Mouse (Mus musculus) heart, embryonic 11.5 days (tissue): ENCODE measurements around the gene Znrf3. TPM values are rescaled to one million over a fixed set of nuclear protein-coding genes. Genes with fewer than 3 reads are reported as not detected.

ENCODE experiments used
- ATAC-seq: fragments of 200-750 bp; cut with Nextera tagmentation; replicated peaks from 2 replicates; pipeline ENCODE4 v1.8.0; 2017; ENCODE audit warnings: moderate library complexity; ENCODE audit not compliant: insufficient number of reproducible peaks, low FRiP score, low TSS enrichment
- H3K27ac ChIP-seq: fragments of 300-500 bp; sonication (generic); 2 replicates; pipeline ENCODE4 v1.5.1; 2014; ENCODE audit warnings: mild to moderate bottlenecking, low read depth, low read length
- H3K27me3 ChIP-seq: fragments of 300-500 bp; sonication (generic); 2 replicates; pipeline ENCODE4 v1.6.1; 2014; ENCODE audit warnings: mild to moderate bottlenecking, low read length, mixed read lengths; ENCODE audit not compliant: control insufficient read depth, insufficient read depth
- H3K36me3 ChIP-seq: fragments of 300-500 bp; sonication (generic); 2 replicates; pipeline ENCODE4 v1.6.1; 2014; ENCODE audit warnings: mild to moderate bottlenecking, low read length, moderate library complexity, mixed read lengths; ENCODE audit not compliant: control insufficient read depth, insufficient read depth
- H3K4me1 ChIP-seq: fragments of 300-500 bp; sonication (generic); 2 replicates; pipeline ENCODE4 v1.6.1; 2014; ENCODE audit warnings: low read length; ENCODE audit not compliant: control insufficient read depth, insufficient read depth
- H3K4me2 ChIP-seq: fragments of 300-500 bp; sonication (generic); 2 replicates; pipeline ENCODE4 v1.6.1; 2014; ENCODE audit warnings: mild to moderate bottlenecking, moderate library complexity
- H3K4me3 ChIP-seq: fragments of 300-500 bp; sonication (generic); 2 replicates; pipeline ENCODE4 v1.5.1; 2014; ENCODE audit warnings: low read depth, low read length
- H3K9ac ChIP-seq: fragments of 300-500 bp; sonication (generic); 2 replicates; pipeline ENCODE4 v1.6.1; 2014; ENCODE audit warnings: mild to moderate bottlenecking, low read depth, low read length, moderate library complexity
- H3K9me3 ChIP-seq: fragments of 300-500 bp; sonication (generic); replicated peaks from 2 replicates; pipeline ENCODE4 v1.6.1; 2016; ENCODE audit warnings: low read length; ENCODE audit not compliant: control insufficient read depth
- whole genome bisulfite sequencing: fragments of 180-500 bp; shearing (Covaris S2); extraction: QIAGEN DNeasy Blood & Tissue Kit; methylation state at CpG from one replicate; pipeline ENCODE4 v1.1.7; 2014; ENCODE audit not compliant: insufficient replicate concordance; 5-methylcytosine and 5-hydroxymethylcytosine counted together
- polyA plus RNA-seq: library from polyadenylated mRNA; unstranded; fragments of >200 nt; fragmentation: Nextera tagmentation; extraction: Ambion mirVana; gene quantifications from 2 replicates; pipeline ENCODE4 v1.2.1, GENCODE M21; 2014

Gene Znrf3
- polyA plus RNA-seq, 1 experiment from 2014 or later: 9.3 TPM

DNA sequence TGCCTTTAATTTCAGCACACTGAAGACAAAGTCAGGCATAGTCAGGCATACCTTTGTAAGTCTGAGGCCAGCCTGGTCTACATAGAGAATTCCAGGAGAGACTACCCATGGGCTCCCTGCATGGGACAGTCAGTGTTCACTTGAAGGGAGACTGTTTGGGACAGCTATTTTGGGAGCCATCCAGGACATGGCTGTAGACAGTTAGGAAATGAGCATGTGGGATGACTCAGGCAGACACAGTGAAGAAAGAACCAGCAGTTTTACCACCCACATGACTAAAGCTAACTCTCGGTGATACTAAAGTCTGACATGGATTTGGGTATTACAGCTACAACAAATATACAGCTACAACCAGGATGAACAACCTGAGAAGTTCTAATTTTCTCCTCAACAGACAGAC is 89.9 kb downstream of the Znrf3 start:
- ATAC-seq: no peak
- Histone ChIP-seq H3K36me3 (no peaks in the 10 kb centered on the region), H3K27me3 (no peaks in the 10 kb centered on the region), H3K4me3 (no peak overlapping the region), H3K4me1 (peaks cover 3% of the 10 kb centered on the region; the same call in 1 of the 2 replicates), H3K9me3 (no peaks in the 10 kb centered on the region), H3K27ac (no peak overlapping the region), H3K9ac (no peak overlapping the region), H3K4me2 (no peak overlapping the region)
- WGBS: 77% methylated on average over 1 of the region's 1 CpGs

DNA sequence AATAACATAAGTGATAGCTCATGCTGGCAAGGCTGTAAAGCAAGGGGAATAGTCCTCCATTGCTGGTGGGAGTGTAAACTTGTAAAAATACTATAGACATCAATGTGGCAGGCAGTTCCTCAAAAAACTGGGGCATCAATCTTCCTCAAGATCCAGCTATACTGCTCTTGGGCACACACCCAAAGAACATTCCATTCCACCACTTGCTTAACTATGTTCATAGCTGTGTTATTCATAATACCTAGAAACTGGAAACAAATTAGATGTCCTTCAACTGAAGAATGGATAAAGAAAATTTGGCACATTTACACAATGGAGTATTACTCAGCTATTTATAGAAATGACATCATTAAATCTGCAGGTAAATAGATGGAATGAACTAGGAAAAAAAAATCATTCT is 91.6 kb downstream of the Znrf3 start:
- no peak for ATAC-seq
- Histone ChIP-seq H3K27me3 (no peaks in the 10 kb centered on the region), H3K27ac (no peak overlapping the region), H3K4me3 (no peak overlapping the region), H3K4me2 (no peak overlapping the region), H3K9me3 (no peaks in the 10 kb centered on the region), H3K36me3 (no peaks in the 10 kb centered on the region), H3K9ac (no peak overlapping the region), H3K4me1 (no peaks in the 10 kb centered on the region)

DNA sequence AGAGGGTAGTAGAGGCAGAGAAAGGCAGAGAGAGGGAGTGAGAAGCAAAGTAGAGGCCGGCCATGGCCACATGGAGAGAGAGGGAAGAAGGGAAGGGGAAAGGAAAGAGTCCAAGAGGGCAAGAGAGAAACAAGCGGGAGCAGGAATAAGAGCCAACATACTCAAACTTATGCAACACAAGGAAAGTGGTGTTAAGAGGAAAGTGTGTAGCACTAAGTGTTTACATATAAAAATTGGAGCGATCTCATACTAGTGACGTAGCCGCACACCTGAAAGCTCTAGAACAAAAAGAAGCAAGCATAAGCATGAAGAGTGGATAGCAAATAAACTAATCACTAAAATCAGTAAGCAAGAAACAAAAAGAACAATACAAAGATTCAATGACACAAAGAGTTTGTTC is 95.2 kb downstream of the Znrf3 start:
- Histone ChIP-seq H3K4me1 (peaks cover 4% of the 10 kb centered on the region; the same call in 1 of the 2 replicates), H3K9me3 (no peaks in the 10 kb centered on the region), H3K27ac (no peak overlapping the region), H3K27me3 (no peaks in the 10 kb centered on the region), H3K4me3 (no peak overlapping the region), H3K9ac (no peak overlapping the region), H3K4me2 (no peak overlapping the region), H3K36me3 (no peaks in the 10 kb centered on the region)
- no peak for ATAC-seq
- WGBS: 93% methylated on average over 5 of the region's 5 CpGs

DNA sequence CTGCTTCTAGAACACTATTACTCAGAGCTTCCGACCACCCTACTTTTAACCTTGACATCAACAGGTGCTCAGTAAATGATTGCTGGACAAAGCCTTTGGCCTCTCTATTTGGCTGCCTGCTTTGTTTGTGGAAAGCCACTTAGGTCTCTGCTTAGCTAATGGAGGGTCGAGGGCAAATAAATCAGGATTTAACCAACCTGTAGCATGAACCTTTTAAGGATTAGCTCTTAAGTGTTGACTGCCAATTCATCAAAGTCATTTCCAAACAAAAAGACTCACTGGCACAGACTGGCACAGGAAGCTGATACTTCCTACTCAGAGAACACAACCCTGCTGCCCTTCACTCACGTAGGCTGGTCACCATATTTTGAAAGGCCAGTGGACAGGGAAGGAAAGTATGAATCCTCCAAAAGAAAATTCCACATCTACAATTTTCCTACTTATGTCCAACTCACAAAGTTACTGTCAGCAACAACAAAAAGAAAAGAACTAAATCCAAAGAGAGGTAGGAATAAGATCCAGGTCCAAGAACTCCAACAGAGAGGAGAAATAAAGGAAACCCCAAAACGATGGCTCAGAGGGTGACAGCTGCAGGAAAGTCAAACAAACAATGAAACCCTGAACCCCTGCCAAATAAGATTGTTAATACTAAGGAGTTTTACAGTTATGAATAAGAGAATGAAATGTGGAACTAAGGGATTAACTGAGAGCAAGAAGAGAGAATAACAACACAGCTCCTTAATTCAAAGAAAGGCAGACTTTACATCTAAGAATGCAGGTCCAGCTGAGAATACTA is 97.6 kb downstream of the Znrf3 start:
- Histone ChIP-seq H3K9me3 (no peaks in the 10 kb centered on the region), H3K36me3 (no peaks in the 10 kb centered on the region), H3K4me1 (peaks cover 4% of the 10 kb centered on the region; the same call in 1 of the 2 replicates), H3K27me3 (no peaks in the 10 kb centered on the region), H3K4me2 (no peak overlapping the region), H3K27ac (no peak overlapping the region), H3K9ac (no peak overlapping the region), H3K4me3 (no peak overlapping the region)
- no peak for ATAC-seq
- WGBS: 69% methylated on average over 4 of the region's 4 CpGs

DNA sequence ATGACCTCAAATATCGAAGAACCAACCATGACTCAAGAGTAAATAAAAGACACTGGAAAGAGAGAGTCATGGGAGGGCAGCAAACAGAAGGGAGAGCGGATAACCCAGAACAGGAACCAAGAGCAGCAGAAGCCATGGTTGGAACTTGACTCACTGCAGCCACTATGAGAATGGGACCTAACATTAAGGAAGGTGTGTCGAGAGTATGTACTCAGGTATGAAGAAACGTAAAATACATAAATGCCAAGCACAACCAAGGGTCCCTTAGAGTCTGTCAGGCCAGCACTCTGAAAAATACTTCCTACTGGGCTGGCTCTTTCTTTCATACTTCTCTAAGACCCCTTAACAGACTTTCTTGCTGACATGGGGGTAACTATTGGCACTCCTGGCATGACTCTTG is 100.9 kb downstream of the Znrf3 start:
- H3K9ac ChIP-seq: no peak overlapping the region
- no peak overlapping the region for H3K27ac ChIP-seq
- no peak overlapping the region for H3K4me2 ChIP-seq
- no peaks in the 10 kb centered on the region for H3K9me3 ChIP-seq
- no peaks in the 10 kb centered on the region for H3K36me3 ChIP-seq
- no peaks in the 10 kb centered on the region for H3K27me3 ChIP-seq
- peaks cover 4% of the 10 kb centered on the region; the same call in 1 of the 2 replicates for H3K4me1 ChIP-seq
- WGBS: 92% methylated on average over 4 of the region's 4 CpGs
- H3K4me3 ChIP-seq: no peak overlapping the region
- no peak for ATAC-seq

DNA sequence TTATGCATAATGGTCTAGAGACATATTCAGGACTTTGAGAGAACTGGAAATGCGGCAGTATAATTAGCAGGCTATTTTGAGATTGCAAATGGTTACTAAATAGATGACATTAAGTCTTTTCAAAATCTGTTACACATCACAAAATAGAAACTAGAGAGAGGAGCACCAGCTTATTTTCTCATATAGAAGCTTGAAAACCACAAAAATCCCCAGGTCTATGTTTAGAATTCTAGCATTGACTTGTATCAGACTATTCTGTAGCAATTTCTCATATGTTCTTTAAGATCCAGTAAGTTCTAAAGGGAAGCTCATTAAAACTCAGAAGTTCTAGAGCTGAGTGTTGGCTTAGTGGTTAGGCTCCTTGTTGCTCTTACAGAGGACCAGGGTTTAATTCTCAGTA is 104.9 kb downstream of the Znrf3 start:
- Histone ChIP-seq H3K4me3 (no peak overlapping the region), H3K4me1 (no peaks in the 10 kb centered on the region), H3K9ac (no peak overlapping the region), H3K9me3 (no peaks in the 10 kb centered on the region), H3K36me3 (no peaks in the 10 kb centered on the region), H3K27ac (no peak overlapping the region), H3K27me3 (no peaks in the 10 kb centered on the region), H3K4me2 (no peak overlapping the region)
- ATAC-seq: no peak
- 91% methylated on average over 1 of the region's 1 CpGs for WGBS

DNA sequence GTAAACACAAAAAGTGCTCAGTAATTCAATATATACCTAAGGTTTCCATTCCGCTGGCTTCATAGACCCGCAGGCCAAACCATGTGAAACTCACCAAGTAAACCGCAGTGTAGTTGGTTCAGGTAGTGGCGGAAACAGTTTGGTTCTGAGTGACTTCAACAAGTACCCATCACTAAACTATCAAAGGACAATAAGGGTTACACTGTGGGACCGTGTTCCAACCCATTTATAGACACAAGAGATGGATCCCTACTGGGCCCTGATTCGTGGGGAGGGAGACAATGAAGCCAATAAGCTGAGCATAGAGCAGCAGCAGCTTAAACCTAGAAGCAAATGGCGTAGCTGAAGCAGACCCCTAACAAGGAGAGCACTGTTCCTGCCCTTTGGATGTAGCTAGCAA is 107.8 kb downstream of the Znrf3 start:
- Histone ChIP-seq H3K27me3 (no peaks in the 10 kb centered on the region), H3K27ac (no peak overlapping the region), H3K9ac (no peak overlapping the region), H3K4me2 (no peak overlapping the region), H3K9me3 (no peaks in the 10 kb centered on the region), H3K4me1 (no peaks in the 10 kb centered on the region), H3K4me3 (no peak overlapping the region), H3K36me3 (no peaks in the 10 kb centered on the region)
- ATAC-seq: no peak
- WGBS: 85% methylated on average over 7 of the region's 7 CpGs

DNA sequence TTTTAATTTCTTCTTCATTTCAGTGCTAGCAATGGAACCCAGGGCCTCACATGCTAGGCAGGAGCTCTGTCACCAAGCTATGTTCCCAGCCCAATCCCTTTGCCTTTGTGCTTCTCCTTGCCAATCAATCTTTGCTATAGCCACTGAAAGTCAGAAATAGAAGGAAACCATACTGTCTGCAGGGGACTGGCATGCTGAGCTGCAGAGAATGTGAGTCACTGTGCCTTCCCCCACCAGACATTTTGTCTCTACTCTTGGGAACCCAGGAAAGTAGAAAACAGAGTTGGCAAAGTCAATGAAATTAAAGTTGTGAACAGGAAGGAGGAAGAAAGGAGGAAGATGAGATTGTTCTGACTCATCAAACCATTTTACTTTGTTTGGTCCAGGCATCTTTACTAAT is 108.4 kb downstream of the Znrf3 start:
- no peak for ATAC-seq
- Histone ChIP-seq H3K4me2 (no peak overlapping the region), H3K27me3 (no peaks in the 10 kb centered on the region)

DNA sequence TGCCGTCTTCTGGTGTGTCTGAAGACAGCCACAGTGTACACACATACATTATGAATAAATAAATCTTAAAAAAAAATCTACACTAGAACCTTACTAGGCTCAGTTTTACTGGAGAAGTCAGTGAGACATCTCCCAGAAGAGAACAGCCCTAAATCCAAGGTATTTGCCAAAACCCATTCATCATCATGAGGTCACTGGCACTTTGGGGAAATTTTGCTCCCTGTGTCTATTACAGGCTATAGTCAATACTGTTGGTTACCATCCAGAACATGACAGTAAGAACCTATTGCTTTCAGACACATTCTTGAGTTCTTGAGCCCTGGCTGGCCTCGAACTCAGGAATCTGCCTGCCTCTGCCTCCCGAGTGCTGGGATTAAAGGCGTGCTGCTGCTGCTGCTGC is 113.8 kb downstream of the Znrf3 start:
- Histone ChIP-seq H3K9me3 (no peaks in the 10 kb centered on the region), H3K4me1 (no peaks in the 10 kb centered on the region), H3K27me3 (no peaks in the 10 kb centered on the region), H3K4me2 (no peak overlapping the region), H3K9ac (no peak overlapping the region), H3K4me3 (no peak overlapping the region), H3K27ac (no peak overlapping the region), H3K36me3 (no peaks in the 10 kb centered on the region)
- whole genome bisulfite sequencing: 91% methylated on average over 4 of the region's 4 CpGs
- no peak for ATAC-seq

More for the DNA sequence above, 108.4 kb downstream of the Znrf3 start:
- Histone ChIP-seq H3K9me3 (no peaks in the 10 kb centered on the region), H3K9ac (no peak overlapping the region), H3K4me1 (no peaks in the 10 kb centered on the region), H3K27ac (no peak overlapping the region), H3K36me3 (no peaks in the 10 kb centered on the region), H3K4me3 (no peak overlapping the region)
